Mouse (Mus musculus): ENCODE results near the gene Kif6.

DNA sequence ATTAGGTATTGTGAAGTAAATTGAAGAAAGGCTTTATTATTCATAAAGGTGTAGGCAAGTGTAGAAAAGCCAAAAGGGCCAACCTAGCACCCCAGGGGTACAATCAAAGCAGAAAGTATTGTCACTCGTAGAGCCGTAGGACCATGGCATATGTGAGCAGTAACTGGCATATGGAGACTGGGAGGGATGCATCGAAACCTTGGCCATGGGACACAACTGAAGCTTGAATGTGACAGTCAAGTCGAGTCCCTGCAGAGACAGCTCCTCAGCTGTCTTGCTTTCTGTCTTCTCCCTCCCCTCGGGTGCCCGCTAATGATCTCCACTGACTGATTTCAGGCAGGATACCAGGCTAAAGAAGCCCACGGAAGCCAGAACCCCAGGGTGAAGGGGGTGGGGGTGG is 266.9 kb downstream of the Kif6 start:
- TF ChIP-seq CTCF (IDR thresholded peaks at IDR 0.05; ENCODE audit: extremely low read depth, insufficient read depth, insufficient read length, insufficient replicate concordance) (no peak), POLR2A (IDR thresholded peaks at IDR 0.05; ENCODE audit: low read depth, low read length) (no peak)

Data from spleen, adult 2 months (tissue).